Mouse (Mus musculus): ENCODE results near the gene Ifrd2.

DNA sequence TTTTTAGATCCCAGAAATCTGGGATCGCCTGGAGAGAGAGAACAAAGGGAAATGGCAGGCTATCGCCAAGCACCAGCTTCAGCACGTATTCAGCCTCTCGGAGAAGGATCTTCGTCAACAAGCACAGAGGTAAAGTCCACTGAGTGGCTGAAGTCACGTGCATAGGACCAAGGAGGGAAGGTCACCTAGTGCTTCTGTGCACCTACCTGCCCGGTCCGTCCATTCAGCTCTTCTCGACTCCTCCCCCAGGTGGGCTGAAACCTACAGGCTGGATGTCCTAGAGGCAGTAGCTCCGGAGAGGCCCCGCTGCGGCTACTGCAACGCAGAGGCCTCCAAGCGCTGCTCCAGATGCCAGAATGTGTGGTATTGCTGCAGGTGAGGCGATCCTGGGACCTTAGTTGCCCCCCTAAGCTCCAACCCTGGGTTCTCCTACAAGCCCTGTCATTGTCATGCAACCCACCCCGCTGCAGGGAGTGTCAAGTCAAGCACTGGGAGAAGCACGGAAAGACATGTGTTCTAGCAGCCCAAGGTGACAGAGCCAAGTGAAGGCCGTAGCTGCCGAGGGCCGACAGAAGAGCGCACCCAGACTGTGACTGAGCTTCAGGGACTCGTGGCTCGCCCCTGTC is 36.8 kb upstream of the Ifrd2 start:
- TF ChIP-seq POLR2A (IDR thresholded peaks at IDR 0.05; ENCODE audit: control insufficient read depth, low read depth, low read length): no peak
- TF ChIP-seq CTCF (IDR thresholded peaks at IDR 0.05; ENCODE audit: control insufficient read depth, insufficient read depth, insufficient replicate concordance, low read depth, low read length): no peak

Data from testis, adult 2 months (tissue).